Mouse (Mus musculus) layer of hippocampus, postnatal 14 days (tissue): ENCODE measurements around the gene Stk17b. TPM values are rescaled to one million over a fixed set of nuclear protein-coding genes. Genes with fewer than 3 reads are reported as not detected.
"Not testable (repeated sequence)": the region's sequence is repeated elsewhere in the genome, so short reads cannot be mapped to it uniquely, and the experiment has no call there.

Source experiments
- DNase-seq, 2 experiments: peaks; one replicate each; pipeline ENCODE4 v3.0.0; 2021 to 2022; ENCODE audit warnings: low spot score in 2 of 2, mixed read lengths in 1 of 2
- total RNA-seq, 2 experiments: library from RNA; stranded (reverse); gene quantifications; 2 replicates each; pipeline ENCODE4 v1.2.3; 2021

Gene Stk17b
- total RNA-seq, 2 experiments from 2014 or later, result 5.6 to 7.2 TPM

DNA sequence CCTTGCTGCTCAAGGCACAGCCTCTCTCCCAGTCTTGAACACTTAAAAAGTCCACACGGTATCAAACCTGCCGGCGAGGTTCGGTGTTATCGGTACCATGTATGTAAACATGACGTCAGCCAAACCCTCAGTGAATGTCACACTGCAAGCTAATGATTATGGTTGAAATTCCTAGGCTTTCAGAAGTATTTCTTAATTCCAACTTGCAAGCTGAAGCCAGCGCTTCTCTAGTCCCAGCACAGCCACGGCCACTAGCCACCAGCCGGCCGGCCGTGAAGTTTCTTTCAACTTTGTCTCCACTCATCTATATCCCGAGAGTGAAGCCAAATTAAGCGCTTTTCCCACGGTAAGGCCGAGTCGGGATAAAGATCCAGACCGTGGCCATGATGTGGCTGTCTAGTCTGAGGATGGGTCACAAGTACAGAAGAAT is 718 bp downstream of the Stk17b start:
- peak; percentile 2 for DNase-seq

DNA sequence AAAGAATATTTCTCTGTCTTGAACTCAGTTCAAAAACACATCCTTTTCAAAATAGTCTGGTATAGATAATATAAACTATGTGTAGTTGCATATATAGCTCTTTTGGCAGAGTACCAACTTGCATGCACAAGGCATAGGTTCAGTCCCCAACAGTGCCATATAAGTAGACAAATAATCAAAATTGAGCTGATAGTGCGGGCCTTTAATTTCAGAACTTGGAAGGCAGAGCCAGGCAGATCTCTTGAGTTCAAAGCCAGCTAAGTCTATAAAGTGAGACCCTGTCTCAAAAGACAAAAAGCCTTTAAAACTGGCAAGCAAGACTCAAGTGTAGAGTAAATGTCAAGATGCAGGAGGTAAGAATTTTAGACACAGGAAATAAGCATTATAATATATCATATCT is 2.1 kb downstream of the Stk17b start:
- DNase-seq, result no peak

DNA sequence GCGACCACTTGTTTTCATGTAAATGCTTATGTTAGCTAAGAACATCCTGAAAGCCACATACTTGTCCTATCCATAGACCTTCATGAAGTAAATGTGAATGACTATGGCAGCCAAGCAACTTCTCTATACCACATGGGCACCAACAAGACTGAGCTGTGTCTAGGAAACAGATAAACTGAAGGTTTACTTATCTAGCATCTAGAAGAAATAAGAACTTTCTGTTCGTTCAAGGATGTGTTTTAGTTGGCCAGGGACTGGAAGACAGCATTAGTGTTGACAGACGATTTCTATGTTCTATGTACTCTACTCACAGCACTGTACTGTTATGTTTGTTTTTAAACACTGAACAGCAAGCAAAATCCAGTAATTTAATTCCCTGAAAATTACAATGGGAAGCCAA is 2.9 kb downstream of the Stk17b start:
- no peak for DNase-seq

DNA sequence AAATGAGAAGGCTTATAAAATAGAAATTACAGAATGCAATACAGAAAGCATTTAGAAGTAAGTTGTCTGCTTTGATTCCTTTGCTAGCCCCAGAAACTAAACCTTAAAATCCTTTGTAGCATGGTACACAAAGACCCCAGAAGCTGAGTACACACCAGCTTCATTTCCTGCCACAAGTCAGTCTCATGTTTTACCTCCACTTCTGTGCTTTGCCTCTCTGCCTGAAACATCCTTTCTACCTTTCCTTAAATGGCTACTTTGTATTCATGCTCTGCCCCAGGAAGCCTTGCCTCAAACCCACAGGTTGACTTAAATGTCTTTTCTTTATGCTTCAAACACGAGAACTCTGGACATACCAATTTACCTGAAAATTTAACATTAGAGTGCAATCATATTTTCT is 3.7 kb downstream of the Stk17b start:
- DNase-seq, result no peak

DNA sequence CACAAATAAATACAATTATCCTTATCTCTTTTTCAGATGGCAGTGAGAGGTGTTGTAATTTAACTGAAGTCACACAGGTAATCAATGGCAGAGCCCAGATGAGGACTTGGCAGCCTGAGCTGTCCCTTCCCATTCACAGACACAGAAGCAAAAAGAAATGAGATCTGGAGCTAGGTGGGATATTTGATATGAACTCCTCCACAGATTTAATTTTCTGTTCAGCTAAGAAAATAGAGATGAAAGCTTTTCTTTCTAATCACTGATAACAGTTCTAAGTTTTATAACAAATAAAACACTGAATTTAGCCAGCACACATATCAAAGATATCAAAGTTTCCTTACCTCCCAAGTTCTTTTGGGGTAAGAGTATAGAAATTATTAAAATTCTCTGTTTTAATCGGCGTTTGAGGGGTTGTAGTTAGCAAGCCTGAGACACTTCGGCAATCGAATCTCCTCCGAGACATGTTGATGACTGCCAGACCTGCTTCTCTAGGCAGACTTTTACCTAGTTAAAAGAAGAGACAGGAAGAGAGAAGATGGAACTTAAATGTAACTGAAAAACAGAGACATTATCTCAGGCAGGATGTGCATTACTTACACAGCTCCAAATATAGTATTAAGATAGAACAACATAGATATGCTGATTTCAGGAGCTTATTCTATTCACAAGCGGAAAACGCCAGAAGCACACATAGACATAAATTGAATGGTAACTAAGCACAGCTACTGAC is 8.7 kb downstream of the Stk17b start:
- no peak for DNase-seq

GRCm38 (mm10) chr1:53775545-53775944 is 9.5 kb downstream of the Stk17b start:
- no peak for DNase-seq

DNA sequence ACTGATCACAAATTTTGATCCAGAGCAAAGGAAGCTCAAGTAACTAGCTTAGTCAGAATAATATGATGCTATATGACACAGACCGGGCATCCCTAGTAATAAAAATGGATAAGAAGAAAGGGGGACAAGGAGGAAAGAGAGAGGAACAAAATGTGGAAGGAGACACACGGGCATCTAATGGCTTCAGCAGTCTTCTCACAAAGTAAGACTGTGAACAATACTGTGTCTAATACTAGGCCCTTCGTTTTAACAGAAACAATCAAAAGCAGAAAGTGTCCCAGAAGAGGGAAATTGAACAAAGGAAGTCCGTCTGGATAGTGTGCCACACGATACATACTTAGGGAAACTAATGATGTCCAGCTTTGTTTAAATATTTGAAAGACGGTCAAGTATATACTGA is 10.0 kb downstream of the Stk17b start:
- no peak for DNase-seq

- DNase-seq, result no peak
These were observed 10.5 kb downstream of the Stk17b start for GRCm38 (mm10) chr1:53774571-53774970.

GRCm38 (mm10) chr1:53773994-53774393 is 11.0 kb downstream of the Stk17b start:
- DNase-seq, result no peak

- no peak for DNase-seq
These were observed 12.1 kb downstream of the Stk17b start for GRCm38 (mm10) chr1:53772967-53773366.

GRCm38 (mm10) chr1:53771476-53771875 is 13.5 kb downstream of the Stk17b start:
- DNase-seq, result no peak

GRCm38 (mm10) chr1:53766112-53766511 is 18.9 kb downstream of the Stk17b start:
- DNase-seq, result no peak

DNA sequence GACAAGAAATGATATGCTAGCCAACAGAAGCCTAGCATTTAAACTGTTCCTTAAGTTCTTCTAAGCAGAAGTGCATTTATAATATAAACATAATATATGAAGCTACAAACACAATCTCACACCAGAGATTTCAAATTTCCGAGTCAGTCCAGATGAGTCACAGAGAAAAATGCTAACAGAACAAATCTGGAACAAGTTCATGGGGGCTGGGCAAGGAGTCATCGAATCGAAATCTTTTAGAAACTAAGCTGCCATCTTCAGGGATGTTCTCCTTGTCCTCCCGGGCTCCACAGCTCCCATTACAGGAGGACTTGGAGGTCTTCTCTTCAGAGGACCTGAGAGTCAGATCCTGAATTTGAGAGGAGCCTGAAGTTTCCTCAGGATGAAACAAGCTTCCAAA is 27.7 kb downstream of the Stk17b start:
- no peak for DNase-seq

DNA sequence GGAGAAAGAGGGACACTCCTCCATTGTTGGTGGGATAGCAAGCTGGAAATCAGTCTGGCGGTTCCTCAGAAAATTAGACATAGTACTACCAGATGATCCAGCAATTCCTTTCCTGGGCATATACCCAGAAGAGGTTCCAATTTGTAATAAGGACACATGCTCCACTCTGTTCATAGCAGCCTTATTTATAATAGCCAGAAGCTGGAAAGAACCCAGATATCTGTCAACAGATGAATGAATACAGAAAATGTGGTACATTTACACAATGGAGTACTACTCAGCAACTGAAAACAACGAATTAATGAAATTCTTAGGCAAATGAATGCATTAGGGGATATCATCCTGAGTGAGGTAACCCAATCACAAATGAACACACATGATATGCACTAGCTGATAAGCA is 31.5 kb downstream of the Stk17b start:
- not testable (repeated sequence) for DNase-seq

GRCm38 (mm10) chr1:53751144-53751543 is 33.9 kb downstream of the Stk17b start:
- DNase-seq, result no peak

DNA sequence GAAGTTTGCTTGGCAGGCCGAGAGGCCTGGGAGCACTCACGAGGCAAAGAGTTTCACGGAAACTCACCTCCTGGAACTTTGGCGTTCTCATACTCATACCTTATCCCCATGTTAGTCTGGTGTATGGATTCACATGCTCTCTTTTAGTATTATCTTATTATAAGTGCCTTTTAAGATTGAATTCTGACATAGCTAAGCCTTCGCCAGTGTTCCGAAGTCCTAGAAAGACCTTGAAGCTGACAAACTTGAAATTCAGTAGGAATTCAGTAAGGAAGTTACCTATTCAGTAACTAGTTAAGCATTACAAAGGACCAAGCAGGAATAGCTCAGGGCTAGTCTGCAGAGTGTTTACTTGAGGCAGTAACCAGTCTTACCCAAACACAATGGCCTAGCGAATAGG is 34.3 kb downstream of the Stk17b start:
- not testable (repeated sequence) for DNase-seq

DNA sequence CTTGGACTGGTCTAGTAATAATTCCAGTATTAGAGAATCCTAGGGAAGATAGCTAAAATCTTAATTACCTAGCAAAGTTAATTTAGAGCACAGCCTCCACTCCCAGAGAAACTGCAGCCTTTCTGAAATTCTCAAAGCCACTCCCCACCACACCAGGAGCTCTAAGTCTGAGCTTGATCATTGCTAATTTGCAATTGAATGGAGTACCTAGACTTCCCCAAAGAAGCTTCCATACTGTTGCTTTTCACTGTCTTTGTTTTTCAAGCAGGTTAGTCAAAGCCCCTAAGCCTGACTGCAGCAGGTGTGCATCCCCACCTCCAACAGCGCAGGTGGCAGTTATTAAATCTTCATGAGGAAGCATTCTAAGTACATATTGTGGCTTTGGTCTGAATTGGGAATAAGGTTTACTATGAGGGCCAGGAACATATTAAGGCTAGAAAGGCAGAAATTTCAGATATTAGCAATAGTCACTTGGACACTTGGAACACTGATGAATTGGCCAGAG is 35.1 kb downstream of the Stk17b start:
- DNase-seq, result not testable (repeated sequence)

DNA sequence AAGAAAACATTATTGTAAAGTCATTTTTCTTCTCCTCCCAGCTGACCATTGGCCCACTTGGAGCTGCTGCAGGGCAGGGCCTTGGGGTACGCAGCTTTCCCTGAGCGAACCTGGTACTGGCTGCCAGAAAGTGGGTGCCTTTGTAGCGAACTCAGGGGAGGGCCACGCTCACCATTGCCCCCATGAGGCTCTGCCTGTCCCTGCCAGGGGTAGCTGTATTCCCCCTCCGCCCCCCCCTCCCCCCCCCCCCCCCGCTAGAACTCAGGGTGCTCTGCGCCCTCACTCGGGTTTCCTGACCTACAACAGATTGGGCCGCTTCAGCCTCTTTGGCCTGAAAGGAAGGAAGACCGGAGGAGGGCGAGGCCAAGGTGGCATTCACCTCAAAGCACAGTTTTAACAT is 36.5 kb downstream of the Stk17b start:
- DNase-seq, result no peak

GRCm38 (mm10) chr1:53746001-53746400 is 39.0 kb downstream of the Stk17b start:
- DNase-seq, result no peak

GRCm38 (mm10) chr1:53741742-53742458 is 43.1 kb downstream of the Stk17b start:
- no peak for DNase-seq

DNA sequence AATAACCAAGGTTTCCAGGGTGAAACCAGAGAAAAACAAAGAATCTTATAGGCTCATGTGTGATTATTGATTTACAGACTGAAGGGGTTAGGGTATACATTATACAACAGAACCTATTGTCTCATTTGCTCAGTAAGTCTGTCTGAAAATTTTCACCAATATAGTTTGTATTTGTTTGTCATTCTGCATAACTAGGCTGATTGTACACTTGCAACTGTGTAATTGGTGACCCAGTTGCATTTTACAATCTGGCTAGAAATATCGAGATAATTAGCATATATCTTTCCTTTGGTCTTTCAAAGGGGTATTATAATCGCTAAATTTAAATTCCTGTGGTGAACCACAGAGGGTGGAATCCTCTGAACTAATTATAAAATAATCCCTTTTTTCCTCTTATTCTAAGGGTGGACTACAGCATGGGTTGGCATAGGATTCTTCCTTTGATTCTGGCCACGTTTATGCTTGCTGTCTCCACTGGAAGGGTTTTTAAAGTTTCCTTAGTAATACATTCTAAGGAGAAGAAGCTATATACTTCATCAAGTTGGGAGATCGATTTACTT is 44.2 kb downstream of the Stk17b start:
- DNase-seq, result peak in 1 of 2 experiments; percentile 12
